Mouse (Mus musculus) ES-Bruce4 (cell line): Measurements from ENCODE around the gene Gm20532.

Source experiments
- EP300 ChIP-seq: IDR thresholded peaks from 2 replicates; pipeline ENCODE4 v1.6.1; 2011; ENCODE audit warnings: low read depth, low read length; ENCODE audit not compliant: insufficient read depth
- POLR2A ChIP-seq: IDR thresholded peaks from one replicate; pipeline ENCODE4 v1.8.1; 2011; ENCODE audit warnings: low read length; ENCODE audit not compliant: insufficient read depth

DNA sequence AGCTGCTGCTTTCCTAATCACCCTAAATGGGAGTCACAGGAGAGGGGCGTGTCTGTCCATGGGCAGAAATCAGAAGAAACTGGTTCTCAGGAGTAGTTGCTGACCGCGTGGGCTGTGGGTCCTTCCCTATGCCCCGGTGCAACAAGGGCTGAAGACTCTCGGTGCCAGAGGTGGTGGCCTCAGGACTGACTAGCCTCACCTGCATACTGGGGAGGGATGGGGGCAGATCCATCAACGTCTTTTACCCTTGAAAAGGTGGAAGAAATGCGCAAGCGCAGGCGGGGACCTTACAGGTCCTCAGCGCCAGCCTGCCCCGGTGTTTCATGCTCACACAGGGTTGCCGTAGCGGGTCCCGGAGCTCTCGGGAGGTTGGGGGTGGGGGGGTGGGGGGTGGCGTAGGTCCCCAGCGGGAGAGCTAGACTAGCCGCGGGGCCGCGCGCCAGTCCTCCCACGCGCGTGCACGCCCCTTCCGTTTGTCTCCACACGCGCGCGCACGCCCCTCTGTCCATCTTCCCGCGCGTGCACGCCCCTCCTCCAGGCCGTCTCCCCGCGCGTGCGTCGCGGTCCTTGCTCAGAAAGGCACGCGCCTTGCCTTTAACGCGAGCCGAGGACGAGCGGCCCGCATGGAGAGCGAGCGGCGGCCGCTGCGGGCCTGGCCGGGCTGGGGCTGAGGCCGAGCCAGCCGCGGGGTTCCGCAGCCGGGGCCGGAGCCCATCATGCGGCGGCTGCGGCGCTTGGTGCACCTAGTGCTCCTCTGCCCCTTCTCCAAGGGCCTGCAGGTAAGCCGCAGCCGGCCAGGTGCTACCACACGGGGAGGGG, 41.7 kb downstream of the Gm20532 start, which contains the start of gene Fam69b:
- TF ChIP-seq EP300 (no peak), POLR2A (no peak)
